Mouse (Mus musculus): Measurements from ENCODE around the gene Gpr3. TPM values are rescaled to one million over a fixed set of nuclear protein-coding genes. Genes with fewer than 3 reads are reported as not detected.

The Gpr3 gene
- polyA plus RNA-seq, 1 experiment from 2014 or later = 0.48 TPM

DNA sequence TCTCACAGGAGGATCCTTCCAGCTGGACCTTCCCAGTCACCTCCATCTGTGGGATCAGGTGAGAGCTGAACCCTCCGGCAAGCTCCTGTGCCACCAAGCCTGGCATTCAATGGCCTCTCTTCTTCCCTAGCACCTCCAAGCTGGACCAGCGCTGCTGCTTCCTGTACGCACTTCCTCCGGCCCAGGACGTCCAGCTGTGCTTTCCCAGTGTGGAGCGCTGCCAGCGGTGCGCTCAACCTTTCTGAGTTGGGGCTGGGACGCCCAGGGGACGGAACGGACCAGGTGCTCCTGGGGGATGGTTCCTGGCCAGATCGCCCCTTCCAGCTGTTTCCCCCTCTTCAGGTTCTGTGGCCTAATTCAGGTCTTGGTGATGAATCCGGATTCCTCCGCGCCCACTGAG, 34.7 kb upstream of the Gpr3 start:
- WGBS = 23% methylated on average over 15 of the region's 15 CpGs
- Histone ChIP-seq H3K4me3 (no peak overlapping the region), H3K9ac (replicated peaks) (no peak overlapping the region), H3K36me3 (no peaks in the 10 kb centered on the region), H3K4me2 (replicated peaks) (no peak overlapping the region), H3K27ac (replicated peaks) (no peak overlapping the region), H3K27me3 (peaks cover 66% of the 10 kb centered on the region), H3K9me3 (no peaks in the 10 kb centered on the region), H3K4me1 (peaks cover 13% of the 10 kb centered on the region)
- ATAC-seq (replicated peaks) = no peak

- H3K27ac ChIP-seq (replicated peaks) = no peak overlapping the region
These were observed 32.0 kb upstream of the Gpr3 start for GRCm38 (mm10) chr4:133244289-133244688.

GRCm38 (mm10) chr4:133243538-133243937, 31.2 kb upstream of the Gpr3 start:
- no peak for ATAC-seq (replicated peaks)
- Histone ChIP-seq H3K9ac (replicated peaks) (no peak overlapping the region), H3K27me3 (peaks cover 64% of the 10 kb centered on the region), H3K4me1 (peaks cover 9% of the 10 kb centered on the region; the same call in 1 of the 2 replicates), H3K36me3 (no peaks in the 10 kb centered on the region), H3K27ac (replicated peaks) (no peak overlapping the region), H3K4me2 (replicated peaks) (no peak overlapping the region), H3K4me3 (no peak overlapping the region), H3K9me3 (no peaks in the 10 kb centered on the region)
- WGBS = 63% methylated on average over 13 of the region's 13 CpGs

More at GRCm38 (mm10) chr4:133244289-133244688, 32.0 kb upstream of the Gpr3 start:
- 95% methylated on average over 1 of the region's 1 CpGs for WGBS
- no peak for ATAC-seq (replicated peaks)
- Histone ChIP-seq H3K4me1 (peaks cover 9% of the 10 kb centered on the region; the same call in 1 of the 2 replicates), H3K9ac (replicated peaks) (no peak overlapping the region), H3K27me3 (peaks cover 65% of the 10 kb centered on the region), H3K36me3 (no peaks in the 10 kb centered on the region), H3K9me3 (no peaks in the 10 kb centered on the region), H3K4me3 (no peak overlapping the region), H3K4me2 (replicated peaks) (no peak overlapping the region)

GRCm38 (mm10) chr4:133242710-133243109, 30.4 kb upstream of the Gpr3 start:
- ATAC-seq (replicated peaks) = no peak
- no peak overlapping the region for H3K27ac ChIP-seq (replicated peaks)
- H3K36me3 ChIP-seq = no peaks in the 10 kb centered on the region
- H3K4me3 ChIP-seq = no peak overlapping the region
- no peak overlapping the region for H3K4me2 ChIP-seq (replicated peaks)
- peaks cover 57% of the 10 kb centered on the region for H3K27me3 ChIP-seq
- H3K9ac ChIP-seq (replicated peaks) = no peak overlapping the region
- WGBS = 54% methylated on average over 9 of the region's 9 CpGs
- H3K4me1 ChIP-seq = peaks cover 9% of the 10 kb centered on the region; the same call in 1 of the 2 replicates
- no peaks in the 10 kb centered on the region for H3K9me3 ChIP-seq

DNA sequence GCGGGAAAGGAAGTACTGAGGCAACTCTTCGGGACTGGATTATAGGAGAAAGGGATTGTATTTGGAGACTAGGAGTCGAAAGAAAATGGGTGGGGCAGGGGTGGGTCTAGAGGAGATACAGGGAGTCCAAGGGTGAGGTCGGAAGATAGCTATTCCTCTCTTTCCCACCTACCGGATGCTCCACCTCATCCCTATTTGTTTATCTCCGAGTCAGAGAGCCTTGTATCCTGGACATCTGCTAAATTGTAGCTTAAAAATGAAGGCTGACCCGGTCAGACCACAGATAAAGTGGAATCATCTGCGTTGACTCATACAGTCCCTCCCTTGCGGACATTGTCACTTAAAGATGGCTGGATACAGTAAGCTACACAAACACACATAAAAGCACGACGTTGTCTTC, 29.6 kb upstream of the Gpr3 start:
- Histone ChIP-seq H3K36me3 (no peaks in the 10 kb centered on the region), H3K9ac (replicated peaks) (no peak overlapping the region), H3K27me3 (peaks cover 51% of the 10 kb centered on the region), H3K4me2 (replicated peaks) (peak overlapping the region; percentile 64), H3K27ac (replicated peaks) (no peak overlapping the region), H3K4me3 (peak overlapping the region; percentile 46; the same call in 1 of the 2 replicates), H3K4me1 (peaks cover 9% of the 10 kb centered on the region; the same call in 1 of the 2 replicates), H3K9me3 (no peaks in the 10 kb centered on the region)
- no peak for ATAC-seq (replicated peaks)
- WGBS = 33% methylated on average over 11 of the region's 11 CpGs

DNA sequence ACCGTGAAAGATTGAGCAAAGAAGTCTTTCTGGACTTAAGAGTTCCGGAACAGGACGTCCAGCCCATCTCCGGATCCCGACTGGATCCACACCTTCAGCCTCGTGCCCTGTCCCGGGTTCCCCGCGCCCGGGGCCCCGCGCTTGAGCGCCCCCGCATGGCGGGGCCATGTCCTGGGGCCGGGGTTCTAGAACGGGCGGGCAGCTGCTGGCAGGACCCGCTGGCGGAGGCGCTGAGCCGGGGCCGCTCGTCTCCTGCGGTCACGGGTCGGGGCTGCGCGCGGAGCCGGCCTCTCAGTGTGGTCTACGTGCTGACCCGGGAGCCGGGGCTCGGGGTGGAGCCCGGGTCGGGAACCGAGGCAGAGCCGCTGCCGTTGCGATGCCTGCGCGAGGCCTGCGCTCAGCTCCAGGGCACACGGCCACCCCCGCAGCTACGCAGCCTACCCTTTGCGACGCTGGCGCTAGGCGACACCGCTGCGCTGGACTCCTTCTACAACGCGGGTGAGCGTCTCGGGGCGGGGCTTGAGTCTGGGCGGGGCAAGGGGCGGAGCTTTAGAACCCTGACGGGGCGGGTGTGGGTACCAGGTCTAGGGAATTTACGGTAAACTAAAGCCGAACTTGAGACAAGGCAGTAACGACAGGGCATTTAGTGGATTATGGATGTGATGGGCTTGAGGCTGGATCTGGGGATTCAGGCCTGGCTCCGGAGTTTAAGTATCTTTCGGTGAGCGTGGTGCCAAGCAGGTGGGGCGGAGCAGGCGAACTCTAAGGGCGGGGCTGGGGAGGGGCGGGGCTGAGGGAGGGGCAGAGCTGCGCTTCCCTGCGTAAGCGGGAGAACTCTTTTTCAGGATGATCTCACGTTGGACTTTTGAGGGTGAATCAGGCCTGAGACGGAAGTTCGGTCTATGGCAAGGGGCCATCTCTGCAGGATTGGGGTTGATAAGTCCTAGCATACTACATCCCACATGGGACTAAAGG, 28.9 kb upstream of the Gpr3 start:
- Histone ChIP-seq H3K36me3 (no peaks in the 10 kb centered on the region), H3K9me3 (no peaks in the 10 kb centered on the region), H3K27me3 (peaks cover 49% of the 10 kb centered on the region), H3K4me2 (replicated peaks) (peak overlapping the region; percentile 64), H3K4me3 (peak overlapping the region; percentile 46), H3K9ac (replicated peaks) (peak overlapping the region; percentile 29), H3K4me1 (peaks cover 9% of the 10 kb centered on the region; the same call in 1 of the 2 replicates), H3K27ac (replicated peaks) (no peak overlapping the region)
- peak; percentile 94 for ATAC-seq (replicated peaks)
- under 1% methylated on average over 77 of the region's 78 CpGs for WGBS

DNA sequence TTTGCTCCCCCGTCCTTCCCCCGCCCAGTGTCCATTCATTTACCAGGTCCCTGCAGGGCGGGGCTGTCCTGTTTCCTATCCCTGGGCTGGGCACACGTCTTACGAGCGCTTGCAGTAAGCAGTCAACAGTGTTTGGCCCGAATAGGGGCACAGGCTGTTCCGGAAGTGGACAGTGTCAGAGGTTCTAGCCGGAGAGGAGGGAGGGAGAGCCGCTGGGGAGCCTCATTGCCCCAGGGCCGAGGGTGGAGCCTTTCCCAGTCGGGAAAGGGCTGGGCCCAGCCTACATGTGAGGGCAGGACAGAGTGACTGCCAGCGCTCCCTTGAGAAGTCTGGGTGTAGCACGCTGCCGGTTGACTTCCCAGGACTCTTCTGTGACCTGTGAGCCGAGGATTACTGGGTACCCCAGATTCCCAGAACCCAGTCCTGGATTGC, 28.2 kb upstream of the Gpr3 start, which contains the start of gene Map3k6:
Gene Map3k6 (plus strand): TSS at position 329 of the 432 bp plus-strand sequence.
- 2% methylated on average over 16 of the region's 16 CpGs for WGBS
- H3K4me1 ChIP-seq = peaks cover 9% of the 10 kb centered on the region; the same call in 1 of the 2 replicates
- peak; percentile 4; the same call in 1 of the 2 replicates for ATAC-seq (replicated peaks)
- H3K27ac ChIP-seq (replicated peaks) = no peak within 1 kb of the TSS
- peak within 1 kb of the TSS; percentile 64 for H3K4me2 ChIP-seq (replicated peaks)
- no peaks in the 10 kb centered on the region for H3K9me3 ChIP-seq
- H3K27me3 ChIP-seq = peaks cover 46% of the 10 kb centered on the region
- H3K4me3 ChIP-seq = peak within 1 kb of the TSS; percentile 46
- H3K9ac ChIP-seq (replicated peaks) = peak within 1 kb of the TSS; percentile 29
- no peaks in the 10 kb centered on the region for H3K36me3 ChIP-seq

- Histone ChIP-seq H3K4me2 (replicated peaks) (no peak overlapping the region), H3K36me3 (no peaks in the 10 kb centered on the region), H3K9me3 (no peaks in the 10 kb centered on the region), H3K4me1 (peaks cover 9% of the 10 kb centered on the region; the same call in 1 of the 2 replicates), H3K27me3 (peaks cover 36% of the 10 kb centered on the region), H3K9ac (replicated peaks) (no peak overlapping the region), H3K27ac (replicated peaks) (no peak overlapping the region), H3K4me3 (no peak overlapping the region)
- ATAC-seq (replicated peaks) = no peak
- 88% methylated on average over 4 of the region's 4 CpGs for WGBS
These were observed 25.6 kb upstream of the Gpr3 start for GRCm38 (mm10) chr4:133237911-133238310.

- WGBS = 85% methylated on average over 5 of the region's 5 CpGs
- no peaks in the 10 kb centered on the region for H3K9me3 ChIP-seq
- no peak overlapping the region for H3K4me3 ChIP-seq
- no peak for ATAC-seq (replicated peaks)
- H3K9ac ChIP-seq (replicated peaks) = no peak overlapping the region
- H3K27me3 ChIP-seq = peaks cover 12% of the 10 kb centered on the region; the same call in 1 of the 2 replicates
- H3K4me1 ChIP-seq = no peaks in the 10 kb centered on the region
- no peak overlapping the region for H3K27ac ChIP-seq (replicated peaks)
- no peak overlapping the region for H3K4me2 ChIP-seq (replicated peaks)
- H3K36me3 ChIP-seq = no peaks in the 10 kb centered on the region
These were observed 23.1 kb upstream of the Gpr3 start for GRCm38 (mm10) chr4:133235415-133235814.

GRCm38 (mm10) chr4:133234771-133235170, 22.4 kb upstream of the Gpr3 start:
- Histone ChIP-seq H3K36me3 (no peaks in the 10 kb centered on the region), H3K9ac (replicated peaks) (no peak overlapping the region), H3K27me3 (peaks cover 6% of the 10 kb centered on the region; the same call in 1 of the 2 replicates), H3K4me2 (replicated peaks) (no peak overlapping the region), H3K27ac (replicated peaks) (no peak overlapping the region), H3K9me3 (no peaks in the 10 kb centered on the region), H3K4me1 (no peaks in the 10 kb centered on the region), H3K4me3 (no peak overlapping the region)
- no peak for ATAC-seq (replicated peaks)
- 54% methylated on average over 5 of the region's 5 CpGs for WGBS

- Histone ChIP-seq H3K27me3 (no peaks in the 10 kb centered on the region), H3K4me3 (no peak overlapping the region), H3K36me3 (no peaks in the 10 kb centered on the region), H3K4me2 (replicated peaks) (no peak overlapping the region), H3K27ac (replicated peaks) (no peak overlapping the region), H3K9ac (replicated peaks) (no peak overlapping the region), H3K9me3 (no peaks in the 10 kb centered on the region), H3K4me1 (no peaks in the 10 kb centered on the region)
- WGBS = 33% methylated on average over 10 of the region's 10 CpGs
- no peak for ATAC-seq (replicated peaks)
These were observed 21.1 kb upstream of the Gpr3 start for GRCm38 (mm10) chr4:133233285-133233976.

- 72% methylated on average over 8 of the region's 8 CpGs for WGBS
- H3K27me3 ChIP-seq = no peaks in the 10 kb centered on the region
- no peaks in the 10 kb centered on the region for H3K36me3 ChIP-seq
- no peaks in the 10 kb centered on the region for H3K4me1 ChIP-seq
- H3K9ac ChIP-seq (replicated peaks) = no peak overlapping the region
- no peaks in the 10 kb centered on the region for H3K9me3 ChIP-seq
- no peak for ATAC-seq (replicated peaks)
- H3K4me3 ChIP-seq = no peak overlapping the region
- no peak overlapping the region for H3K27ac ChIP-seq (replicated peaks)
- H3K4me2 ChIP-seq (replicated peaks) = no peak overlapping the region
These were observed 17.2 kb upstream of the Gpr3 start for GRCm38 (mm10) chr4:133229582-133229981.
